Mouse (Mus musculus) megakaryocyte, embryonic 14.5 days (primary cell): Measurements from ENCODE around the gene Pax6. TPM values are rescaled to one million over a fixed set of nuclear protein-coding genes. Genes with fewer than 3 reads are reported as not detected.

Experiments used
- H3K27me3 ChIP-seq: replicated peaks from 2 replicates; pipeline ENCODE3; 2012; ENCODE audit warnings: inconsistent platforms
- H3K36me3 ChIP-seq: replicated peaks from 2 replicates; pipeline ENCODE3; 2012; ENCODE audit warnings: low read length, inconsistent platforms, mixed read lengths
- H3K4me1 ChIP-seq: 2 replicates; pipeline ENCODE4 v1.6.1; 2012; ENCODE audit warnings: inconsistent platforms
- H3K4me3 ChIP-seq: replicated peaks from 2 replicates; pipeline ENCODE3; 2012; ENCODE audit warnings: moderate library complexity, mild to moderate bottlenecking, inconsistent platforms
- H3K9me3 ChIP-seq: 2 replicates; pipeline ENCODE4 v1.6.1; 2012; ENCODE audit warnings: inconsistent platforms
- FLI1 ChIP-seq: IDR thresholded peaks from 2 replicates; pipeline ENCODE4 v1.6.1; 2012; ENCODE audit warnings: low read length, inconsistent platforms, mixed read lengths
- GATA1 ChIP-seq: IDR thresholded peaks from 3 replicates; pipeline ENCODE4 v1.6.1; 2012; ENCODE audit warnings: mixed read lengths, low read length, inconsistent platforms, borderline replicate concordance
- polyA plus RNA-seq: library from polyadenylated mRNA; stranded (reverse); fragments of >175 nt; gene quantifications from 2 replicates; pipeline ENCODE4 v1.2.3, GENCODE M21; 2012; ENCODE audit warnings: low replicate concordance; ENCODE audit not compliant: insufficient read depth

Pax6 gene
- polyA plus RNA-seq, 1 experiment: 0.15 TPM

GRCm38 (mm10) chr2:105663101-105663511, 5.6 kb upstream of the Pax6 start:
- Histone ChIP-seq H3K27me3 (peaks cover 99% of the 10 kb centered on the region), H3K9me3 (peaks cover 21% of the 10 kb centered on the region), H3K4me1 (peaks cover 30% of the 10 kb centered on the region), H3K36me3 (no peaks in the 10 kb centered on the region), H3K4me3 (peak overlapping the region; percentile 64)
- no peak for TF ChIP-seq GATA1
- no peak for TF ChIP-seq FLI1

- H3K27me3 ChIP-seq: peaks cover 100% of the 10 kb centered on the region
Measured at GRCm38 (mm10) chr2:105664996-105665395, 3.7 kb upstream of the Pax6 start.

GRCm38 (mm10) chr2:105665491-105666250, 3.0 kb upstream of the Pax6 start:
- peaks cover 100% of the 10 kb centered on the region for H3K27me3 ChIP-seq

More at GRCm38 (mm10) chr2:105664996-105665395, 3.7 kb upstream of the Pax6 start:
- H3K9me3 ChIP-seq: peaks cover 27% of the 10 kb centered on the region
- H3K36me3 ChIP-seq: no peaks in the 10 kb centered on the region
- no peak overlapping the region for H3K4me3 ChIP-seq
- peaks cover 46% of the 10 kb centered on the region for H3K4me1 ChIP-seq
- TF ChIP-seq GATA1 (no peak), FLI1 (no peak)

GRCm38 (mm10) chr2:105666331-105666730, 2.4 kb upstream of the Pax6 start:
- H3K27me3 ChIP-seq: peaks cover 100% of the 10 kb centered on the region
- H3K9me3 ChIP-seq: peaks cover 27% of the 10 kb centered on the region
- no peak overlapping the region for H3K4me3 ChIP-seq
- no peaks in the 10 kb centered on the region for H3K36me3 ChIP-seq
- H3K4me1 ChIP-seq: peaks cover 42% of the 10 kb centered on the region
- TF ChIP-seq FLI1: no peak
- TF ChIP-seq GATA1: no peak

More at GRCm38 (mm10) chr2:105665491-105666250, 3.0 kb upstream of the Pax6 start:
- TF ChIP-seq GATA1 (no peak), FLI1 (no peak)
- Histone ChIP-seq H3K4me1 (peaks cover 46% of the 10 kb centered on the region), H3K9me3 (peaks cover 27% of the 10 kb centered on the region), H3K36me3 (no peaks in the 10 kb centered on the region), H3K4me3 (no peak overlapping the region)

- no peak overlapping the region for H3K4me3 ChIP-seq
- H3K9me3 ChIP-seq: peaks cover 27% of the 10 kb centered on the region
- TF ChIP-seq FLI1 (no peak), GATA1 (no peak)
- H3K27me3 ChIP-seq: peaks cover 100% of the 10 kb centered on the region
- peaks cover 43% of the 10 kb centered on the region for H3K4me1 ChIP-seq
- H3K36me3 ChIP-seq: no peaks in the 10 kb centered on the region
Measured at GRCm38 (mm10) chr2:105666763-105667625, 1.7 kb upstream of the Pax6 start.

GRCm38 (mm10) chr2:105667626-105667950, 1.1 kb upstream of the Pax6 start:
- no peak for TF ChIP-seq FLI1
- TF ChIP-seq GATA1: no peak
- H3K27me3 ChIP-seq: peaks cover 100% of the 10 kb centered on the region
- no peaks in the 10 kb centered on the region for H3K36me3 ChIP-seq
- peak overlapping the region; percentile 46 for H3K4me3 ChIP-seq
- H3K4me1 ChIP-seq: peaks cover 49% of the 10 kb centered on the region
- H3K9me3 ChIP-seq: peaks cover 27% of the 10 kb centered on the region

DNA sequence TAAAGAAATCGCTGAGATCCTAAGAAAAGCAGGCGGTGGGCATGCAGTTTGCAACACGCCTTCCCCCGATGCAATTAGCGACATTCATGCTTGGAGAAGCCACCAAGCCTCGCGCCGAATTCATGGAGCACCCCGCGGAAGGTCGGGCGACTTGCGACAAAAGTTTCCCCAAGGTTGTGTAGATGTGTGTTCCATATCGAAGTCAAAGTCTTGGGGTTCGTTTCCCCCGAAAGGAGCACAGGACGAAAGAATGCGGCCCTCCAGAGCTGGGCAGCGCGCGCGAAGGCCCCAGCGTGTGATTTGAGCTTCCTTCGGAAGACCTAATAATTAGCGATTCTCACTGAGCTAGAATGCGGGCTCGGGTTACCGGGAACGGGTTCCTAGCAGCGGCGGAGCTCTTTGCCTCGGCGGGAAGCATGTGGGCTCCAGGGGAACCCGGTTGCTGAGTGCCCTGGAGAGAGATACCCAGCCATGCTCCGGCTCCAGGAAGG, 716 bp downstream of the Pax6 start:
- Histone ChIP-seq H3K4me1 (peaks cover 63% of the 10 kb centered on the region), H3K9me3 (peaks cover 22% of the 10 kb centered on the region), H3K27me3 (peaks cover 100% of the 10 kb centered on the region), H3K4me3 (no peak overlapping the region), H3K36me3 (no peaks in the 10 kb centered on the region)
- TF ChIP-seq FLI1 (no peak), GATA1 (no peak)

GRCm38 (mm10) chr2:105669881-105670730, 1.4 kb downstream of the Pax6 start:
- Histone ChIP-seq H3K4me3 (no peak overlapping the region), H3K36me3 (no peaks in the 10 kb centered on the region), H3K4me1 (peaks cover 69% of the 10 kb centered on the region), H3K9me3 (peaks cover 22% of the 10 kb centered on the region), H3K27me3 (peaks cover 100% of the 10 kb centered on the region)
- TF ChIP-seq GATA1 (no peak), FLI1 (no peak)

GRCm38 (mm10) chr2:105670731-105671095, 2.0 kb downstream of the Pax6 start:
- no peak overlapping the region for H3K4me3 ChIP-seq
- H3K27me3 ChIP-seq: peaks cover 99% of the 10 kb centered on the region
- TF ChIP-seq GATA1: no peak
- no peak for TF ChIP-seq FLI1
- H3K9me3 ChIP-seq: peaks cover 22% of the 10 kb centered on the region
- no peaks in the 10 kb centered on the region for H3K36me3 ChIP-seq
- peaks cover 75% of the 10 kb centered on the region for H3K4me1 ChIP-seq
